Mouse (Mus musculus) kidney, adult 2 months (tissue): Measurements from ENCODE around the gene F13b. TPM values are rescaled to one million over a fixed set of nuclear protein-coding genes. Genes with fewer than 3 reads are reported as not detected.

ENCODE experiments used
- DNase-seq: peaks from one replicate; pipeline ENCODE4 v3.0.0; 2021
- H3K27ac ChIP-seq: fragments of 200-500 bp; 2 replicates; pipeline ENCODE4 v1.5.1; 2012; ENCODE audit warnings: low read depth, low read length, control low read depth, inconsistent platforms; ENCODE audit not compliant: insufficient read depth
- H3K27me3 ChIP-seq: fragments of 200-500 bp; replicated peaks from 2 replicates; pipeline ENCODE4 v1.6.1; 2012; ENCODE audit warnings: mild to moderate bottlenecking, moderate library complexity, low read length, inconsistent platforms; ENCODE audit not compliant: control insufficient read depth, insufficient read depth
- H3K36me3 ChIP-seq: fragments of 200-500 bp; 2 replicates; pipeline ENCODE4 v1.6.1; 2012; ENCODE audit warnings: mild to moderate bottlenecking, moderate library complexity, low read length, inconsistent platforms; ENCODE audit not compliant: control insufficient read depth, insufficient read depth
- H3K4me1 ChIP-seq: fragments of 200-500 bp; 2 replicates; pipeline ENCODE4 v1.6.1; 2011; ENCODE audit warnings: low read length; ENCODE audit not compliant: control insufficient read depth, insufficient read depth
- H3K4me3 ChIP-seq: fragments of 200-500 bp; 2 replicates; pipeline ENCODE4 v1.5.1; 2011; ENCODE audit warnings: mild to moderate bottlenecking, low read depth, low read length, control low read depth; ENCODE audit not compliant: insufficient read depth
- CTCF ChIP-seq: fragments of 200-500 bp; conservative IDR thresholded peaks from 2 replicates; pipeline ENCODE4 v1.5.1; 2011; ENCODE audit warnings: low read depth, mild to moderate bottlenecking, control low read depth, low read length, moderate library complexity, mixed read lengths; ENCODE audit not compliant: insufficient read depth, insufficient read length
- POLR2A ChIP-seq: fragments of 200-500 bp; IDR thresholded peaks from one replicate; pipeline ENCODE4 v1.6.1; 2011; ENCODE audit warnings: low read depth, low read length, control low read depth
- WGBS: fragments of 180-500 bp; shearing (Covaris S2); methylation state at CpG from one replicate; pipeline ENCODE4 v1.1.7; 2018; 5-methylcytosine and 5-hydroxymethylcytosine counted together
- polyA plus RNA-seq: library from polyadenylated mRNA; depleted of rRNA; stranded (reverse); fragments of >200 nt; gene quantifications from 2 replicates; pipeline ENCODE4 v1.2.3, GENCODE M21; 2012; rRNA removed

F13b gene
- polyA plus RNA-seq, 1 experiment, result 49.6 TPM

DNA sequence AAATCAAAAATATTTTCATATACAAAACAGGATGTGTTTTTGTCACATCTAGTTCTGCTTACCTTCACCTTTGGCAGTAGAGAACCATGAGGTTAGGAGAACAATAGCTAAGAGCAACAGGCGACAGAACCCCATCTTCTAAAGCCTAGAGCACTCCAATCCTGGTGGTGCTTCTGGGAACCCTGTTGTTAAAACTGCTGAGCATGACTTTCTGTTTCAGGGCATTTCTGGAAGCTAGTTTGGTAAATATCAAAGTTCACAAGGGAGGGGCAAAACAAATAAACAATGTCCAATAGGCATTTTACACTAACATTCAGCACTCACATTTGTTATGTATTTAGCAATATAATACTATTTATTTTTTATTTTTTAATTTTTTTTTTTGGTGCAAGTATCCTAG lies 58.5 kb downstream of the F13b start, which contains the start of gene Cfhr1:
Gene Cfhr1 (minus strand): TSS at position 249 of the 400 bp plus-strand sequence.
- Histone ChIP-seq H3K4me1 (no peaks in the 10 kb centered on the region), H3K36me3 (no peaks in the 10 kb centered on the region), H3K27me3 (no peaks in the 10 kb centered on the region), H3K4me3 (no peak within 1 kb of the TSS), H3K27ac (no peak within 1 kb of the TSS)
- 69% methylated on average over 1 of the region's 1 CpGs for WGBS
- TF ChIP-seq CTCF (no peak), POLR2A (no peak)
- peak; percentile 20 for DNase-seq

Other genes with a start within 250 kb of the F13b start
- gene Crb1, start 124.6 kb upstream of the F13b start, polyA plus RNA-seq, result 0.12 and 0.23 TPM in 2 replicates
- gene Zbtb41, start 79.4 kb upstream of the F13b start, polyA plus RNA-seq, result 8.0 and 8.4 TPM in 2 replicates
- 0.03 and 0.23 TPM in 2 replicates for gene Aspm, start 46.9 kb upstream of the F13b start, polyA plus RNA-seq
- gene Cfhr1, start 58.6 kb downstream of the F13b start, polyA plus RNA-seq, result not detected in 2 replicates